Comparison of ENCODE assay signal across 26 mouse cellular contexts in genomic region chr4:124647909-124648308, GRCm38 (mm10). TPM values are rescaled to one million over a fixed set of nuclear protein-coding genes. Genes with fewer than 3 reads are reported as not detected.
"Had no signal": no experiment of that assay in that cellular context is flagged by ENCODE, and none has a peak within 500 bp of the region (broad histone marks: within the 10 kb centered on the region; RNA-seq: fewer than 3 reads in every experiment).

No protein-coding gene starts in this region.

- H3K9me3 ChIP-seq: limb, embryonic 15.5 days; lung, embryonic 15.5 days; neural tube, embryonic 13.5 days; stomach, embryonic 15.5 days had no signal

- DNase-seq: kidney, adult 2 months; kidney, postnatal 25 days; layer of hippocampus, adult 9-11 months; liver, postnatal 0 days; lung, postnatal 10 days; lung, postnatal 36 days; retina, postnatal 1 day; right cerebral cortex, postnatal 4 days; thymus, adult 2 months; thymus, postnatal 14 days; thymus, postnatal 4 days had no signal

- H3K4me3 ChIP-seq: layer of hippocampus, adult 2 months; limb, embryonic 15.5 days; lung, embryonic 15.5 days; myocyte; neural tube, embryonic 13.5 days; stomach, embryonic 15.5 days had no signal

- H3K9ac ChIP-seq: limb, embryonic 15.5 days; liver, embryonic 14.5 days; liver, postnatal 0 days; lung, embryonic 15.5 days; neural tube, embryonic 13.5 days; stomach, embryonic 15.5 days had no signal

- ATAC-seq: intestine, postnatal 0 days; liver, postnatal 0 days; midbrain, embryonic 16.5 days had no signal

- H3K27ac ChIP-seq: kidney, postnatal 0 days; layer of hippocampus, adult 2 months; limb, embryonic 15.5 days; liver, embryonic 14.5 days; lung, embryonic 15.5 days; neural tube, embryonic 13.5 days; stomach, embryonic 15.5 days had no signal

- H3K4me2 ChIP-seq: limb, embryonic 15.5 days; liver, embryonic 11.5 days; lung, embryonic 15.5 days; midbrain, embryonic 11.5 days; neural tube, embryonic 13.5 days; stomach, embryonic 15.5 days had no signal

- H3K36me3 ChIP-seq: limb, embryonic 15.5 days; lung, embryonic 15.5 days; neural tube, embryonic 13.5 days; stomach, embryonic 15.5 days had no signal

RNA-seq across cellular contexts. Expression of gene Pou3f1, which starts 8.7 kb away (rescaled TPM):
- polyA plus RNA-seq: intestine, postnatal 0 days; liver, postnatal 0 days had no signal

RNA-seq across cellular contexts. Expression of gene 3100002H09Rik, which starts 37.3 kb away (rescaled TPM):
- polyA plus RNA-seq: intestine, postnatal 0 days; kidney, adult 2 months; kidney, embryonic 14.5 days; kidney, postnatal 0 days; large intestine, adult 2 months; limb, embryonic 11.5 days; limb, embryonic 15.5 days; liver, embryonic 11.5 days; liver, embryonic 14.5 days; liver, postnatal 0 days; lung, embryonic 15.5 days; myocyte; stomach, embryonic 15.5 days; thymus, adult 2 months had no signal
